Mouse (Mus musculus) R1 (cell line): ENCODE measurements around the gene Sars2.
A peak's percentile ranks its signal among the peaks of the same experiment; 100 is the strongest.

Source experiments
- DNase-seq: peaks from one replicate; pipeline ENCODE4 v3.0.0-alpha.2; 2018; ENCODE audit warnings: low read depth, low spot score

Sars2 gene

GRCm38 (mm10) chr7:28726600-28726999 lies 15.2 kb upstream of the Sars2 start:
- peak; percentile 82 for DNase-seq

GRCm38 (mm10) chr7:28727649-28728340 lies 14.0 kb upstream of the Sars2 start:
- no peak for DNase-seq

GRCm38 (mm10) chr7:28732341-28733142 lies 9.2 kb upstream of the Sars2 start:
- peak; percentile 98 for DNase-seq

- peak; percentile 68 for DNase-seq
Observed at GRCm38 (mm10) chr7:28733211-28733610, 8.6 kb upstream of the Sars2 start.

GRCm38 (mm10) chr7:28735701-28736100 lies 6.1 kb upstream of the Sars2 start:
- peak; percentile 96 for DNase-seq

GRCm38 (mm10) chr7:28739829-28740228 lies 2.0 kb upstream of the Sars2 start:
- DNase-seq, result peak; percentile 46

- DNase-seq, result peak; percentile 41
Observed at GRCm38 (mm10) chr7:28740949-28741348, 843 bp upstream of the Sars2 start.

GRCm38 (mm10) chr7:28741368-28741708 lies 454 bp upstream of the Sars2 start:
- no peak for DNase-seq

- no peak for DNase-seq
Observed at GRCm38 (mm10) chr7:28749935-28750334, 8.1 kb downstream of the Sars2 start.

GRCm38 (mm10) chr7:28756079-28756478 lies 14.3 kb downstream of the Sars2 start, which contains the start of gene Ccer2:
Gene Ccer2 (plus strand): TSS chr7:28756174.
- DNase-seq, result peak; percentile 61

GRCm38 (mm10) chr7:28758623-28759022 lies 16.8 kb downstream of the Sars2 start:
- no peak for DNase-seq

- DNase-seq, result no peak
Observed at GRCm38 (mm10) chr7:28761907-28762306, 20.1 kb downstream of the Sars2 start.

GRCm38 (mm10) chr7:28765211-28765610 lies 23.4 kb downstream of the Sars2 start:
- DNase-seq, result no peak

GRCm38 (mm10) chr7:28766173-28766879 lies 24.5 kb downstream of the Sars2 start, which contains the start of gene Sirt2:
Gene Sirt2 (plus strand): TSS chr7:28766735.
- DNase-seq, result peak; percentile 100

GRCm38 (mm10) chr7:28766910-28767309 lies 25.1 kb downstream of the Sars2 start:
- DNase-seq, result peak; percentile 47

GRCm38 (mm10) chr7:28767462-28767965 lies 25.7 kb downstream of the Sars2 start, which contains the start of gene Nfkbib:
Gene Nfkbib (minus strand): TSS chr7:28767512.
- no peak for DNase-seq

GRCm38 (mm10) chr7:28769414-28769958 lies 27.7 kb downstream of the Sars2 start:
- no peak for DNase-seq

- DNase-seq, result no peak
Observed at GRCm38 (mm10) chr7:28770309-28770708, 28.5 kb downstream of the Sars2 start.

- no peak for DNase-seq
Observed at GRCm38 (mm10) chr7:28771867-28772266, 30.1 kb downstream of the Sars2 start.

GRCm38 (mm10) chr7:28773163-28773562 lies 31.4 kb downstream of the Sars2 start:
- no peak for DNase-seq

GRCm38 (mm10) chr7:28774164-28774563 lies 32.4 kb downstream of the Sars2 start:
- DNase-seq, result no peak

- DNase-seq, result no peak
Observed at GRCm38 (mm10) chr7:28775129-28775528, 33.3 kb downstream of the Sars2 start.
